Comparison of ENCODE assay signal across 8 mouse cellular contexts in genomic region chr10:130470311-130470760, GRCm38 (mm10). TPM values are rescaled to one million over a fixed set of nuclear protein-coding genes. Genes with fewer than 3 reads are reported as not detected.
DNase-seq lines count a peak whose midpoint lies in the region; ATAC-seq and TF ChIP-seq lines count a peak whose summit lies in the region.

No protein-coding gene starts in this region.

- H3K36me3 ChIP-seq in kidney, adult 2 months (ENCODE audit: control insufficient read depth, insufficient read depth, low read length) = no peaks in the 10 kb centered on the region
- no peaks in the 10 kb centered on the region for H3K36me3 ChIP-seq in forebrain, embryonic 10.5 days (replicated peaks)
- no peaks in the 10 kb centered on the region for H3K36me3 ChIP-seq in intestine, embryonic 14.5 days (ENCODE audit: control insufficient read depth, insufficient read depth, low read length)
- no peaks in the 10 kb centered on the region for H3K36me3 ChIP-seq in liver, embryonic 15.5 days (replicated peaks)

- H3K9me3 ChIP-seq in forebrain, embryonic 10.5 days = no peaks in the 10 kb centered on the region
- H3K9me3 ChIP-seq in intestine, embryonic 14.5 days (ENCODE audit: control insufficient read depth, low read length) = no peaks in the 10 kb centered on the region
- no peaks in the 10 kb centered on the region for H3K9me3 ChIP-seq in liver, embryonic 15.5 days (replicated peaks)

- no peak overlapping the region for H3K27ac ChIP-seq in kidney, adult 2 months (ENCODE audit: insufficient read depth, low read depth, low read length)
- peak overlapping the region; percentile 84 for H3K27ac ChIP-seq in forebrain, embryonic 10.5 days
- no peak overlapping the region for H3K27ac ChIP-seq in intestine, embryonic 14.5 days (ENCODE audit: low read depth)
- H3K27ac ChIP-seq in liver, embryonic 15.5 days (replicated peaks) = no peak overlapping the region

- DNase-seq in kidney, adult 2 months = no peak
- no peak for DNase-seq in kidney, adult 11 months
- DNase-seq in adrenal gland, adult 2 months = peak; percentile 29
- DNase-seq in forebrain, embryonic 10.5 days (ENCODE audit: extremely low spot score, low spot score) = peak; percentile 72
- DNase-seq in intestine, embryonic 14.5 days (ENCODE audit: low spot score) = peak; percentile 76
- DNase-seq in ovary, postnatal 14 days (ENCODE audit: low spot score) = peak; percentile 12
- no peak for DNase-seq in c-Kit-positive CD71-positive TER-119-positive erythroid progenitor cells, embryonic 14.5 days (ENCODE audit: low spot score)

- H3K27me3 ChIP-seq in kidney, adult 2 months (replicated peaks; ENCODE audit: control insufficient read depth, insufficient read depth, low read length) = no peaks in the 10 kb centered on the region
- no peaks in the 10 kb centered on the region for H3K27me3 ChIP-seq in forebrain, embryonic 10.5 days (ENCODE audit: poor library complexity, severe bottlenecking)
- no peaks in the 10 kb centered on the region for H3K27me3 ChIP-seq in intestine, embryonic 14.5 days (replicated peaks; ENCODE audit: control insufficient read depth, insufficient read depth, low read length)
- H3K27me3 ChIP-seq in liver, embryonic 15.5 days = peaks cover 8% of the 10 kb centered on the region

- no peak for TF ChIP-seq POLR2A in kidney, adult 2 months (IDR thresholded peaks at IDR 0.05; ENCODE audit: low read depth, low read length)

- 9% methylated on average over 36 of the region's 36 CpGs for WGBS in kidney, adult 2 months
- WGBS in forebrain, embryonic 10.5 days = 6% methylated on average over 36 of the region's 36 CpGs
- 1% methylated on average over 36 of the region's 36 CpGs for WGBS in intestine, embryonic 14.5 days
- 2% methylated on average over 36 of the region's 36 CpGs for WGBS in liver, embryonic 15.5 days (ENCODE audit: insufficient replicate concordance)

- peak overlapping the region; percentile 70 for H3K4me2 ChIP-seq in intestine, embryonic 14.5 days (ENCODE audit: low read length)
- peak overlapping the region; percentile 67 for H3K4me2 ChIP-seq in liver, embryonic 15.5 days

- no peaks in the 10 kb centered on the region for H3K4me1 ChIP-seq in kidney, adult 2 months (ENCODE audit: control insufficient read depth, insufficient read depth, low read length)
- H3K4me1 ChIP-seq in forebrain, embryonic 10.5 days = peaks cover 5% of the 10 kb centered on the region
- H3K4me1 ChIP-seq in intestine, embryonic 14.5 days (replicated peaks; ENCODE audit: control insufficient read depth, insufficient read depth, low read length) = no peaks in the 10 kb centered on the region
- no peaks in the 10 kb centered on the region for H3K4me1 ChIP-seq in liver, embryonic 15.5 days (replicated peaks)

- H3K4me3 ChIP-seq in kidney, adult 2 months (ENCODE audit: insufficient read depth, low read depth, low read length) = peak overlapping the region; percentile 8; the same call in 1 of the 2 replicates
- H3K4me3 ChIP-seq in forebrain, embryonic 10.5 days = peak overlapping the region; percentile 56
- H3K4me3 ChIP-seq in intestine, embryonic 14.5 days (ENCODE audit: low read depth, low read length) = peak overlapping the region; percentile 39
- H3K4me3 ChIP-seq in liver, embryonic 15.5 days (replicated peaks) = peak overlapping the region; percentile 40

- ATAC-seq in intestine, embryonic 14.5 days (replicated peaks; ENCODE audit: low FRiP score, low TSS enrichment, low read depth) = peak; percentile 95
- no peak for ATAC-seq in liver, embryonic 15.5 days (ENCODE audit: insufficient read depth)

- H3K9ac ChIP-seq in intestine, embryonic 14.5 days (ENCODE audit: low read length) = peak overlapping the region; percentile 56
- H3K9ac ChIP-seq in liver, embryonic 15.5 days = no peak overlapping the region

- TF ChIP-seq CTCF in kidney, adult 2 months (conservative IDR thresholded peaks at IDR 0.05; ENCODE audit: insufficient read depth, insufficient read length, low read depth, low read length) = no peak

RNA-seq across cellular contexts. Expression of gene Vmn2r86, which starts 14.5 kb away (rescaled TPM):
- polyA plus RNA-seq in kidney, adult 2 months (2012; rRNA removed) = not detected in 2 replicates
- total RNA-seq in adrenal gland, adult 2 months (2021) = not detected
- polyA plus RNA-seq in adrenal gland, adult 2 months (2012; rRNA removed) = not detected in 2 replicates
- polyA plus RNA-seq in forebrain, embryonic 10.5 days (2016; fragmentation: Nextera tagmentation; extraction: Ambion mirVana) = not detected in 2 replicates
- not detected in 2 replicates for polyA plus RNA-seq in intestine, embryonic 14.5 days (2014; fragmentation: Nextera tagmentation; extraction: Ambion mirVana)
- not detected in 2 replicates for polyA plus RNA-seq in liver, embryonic 15.5 days (2015; fragmentation: Nextera tagmentation; extraction: Ambion mirVana)

RNA-seq across cellular contexts. Expression of gene Vmn2r87, which starts 26.9 kb away (rescaled TPM):
- not detected in 2 replicates for polyA plus RNA-seq in kidney, adult 2 months (2012; rRNA removed)
- not detected for total RNA-seq in adrenal gland, adult 2 months (2021)
- not detected in 2 replicates for polyA plus RNA-seq in adrenal gland, adult 2 months (2012; rRNA removed)
- 0.06 and 0.07 TPM in 2 replicates for polyA plus RNA-seq in forebrain, embryonic 10.5 days (2016; fragmentation: Nextera tagmentation; extraction: Ambion mirVana)
- not detected in 2 replicates for polyA plus RNA-seq in intestine, embryonic 14.5 days (2014; fragmentation: Nextera tagmentation; extraction: Ambion mirVana)
- polyA plus RNA-seq in liver, embryonic 15.5 days (2015; fragmentation: Nextera tagmentation; extraction: Ambion mirVana) = not detected in 2 replicates

RNA-seq across cellular contexts. Expression of gene Vmn2r85, which starts 40.8 kb away (rescaled TPM):
- not detected in 2 replicates for polyA plus RNA-seq in kidney, adult 2 months (2012; rRNA removed)
- not detected for total RNA-seq in adrenal gland, adult 2 months (2021)
- polyA plus RNA-seq in adrenal gland, adult 2 months (2012; rRNA removed) = not detected in 2 replicates
- not detected in 2 replicates for polyA plus RNA-seq in forebrain, embryonic 10.5 days (2016; fragmentation: Nextera tagmentation; extraction: Ambion mirVana)
- polyA plus RNA-seq in intestine, embryonic 14.5 days (2014; fragmentation: Nextera tagmentation; extraction: Ambion mirVana) = not detected in 2 replicates
- polyA plus RNA-seq in liver, embryonic 15.5 days (2015; fragmentation: Nextera tagmentation; extraction: Ambion mirVana) = not detected in 2 replicates

Comparison
In these comparisons a context has a peak if more than half of its experiments do, and no peak if none do; other contexts are left out.
1. DNase-seq: peak in adrenal gland, adult 2 months (single experiment), forebrain, embryonic 10.5 days (single experiment), intestine, embryonic 14.5 days (single experiment) and ovary, postnatal 14 days (single experiment); none in kidney, adult 2 months (single experiment), kidney, adult 11 months (single experiment) and c-Kit-positive CD71-positive TER-119-positive erythroid progenitor cells, embryonic 14.5 days (single experiment).
2. Peak in every context shown above with its lines, with median percentiles within 50 percentile points of each other: H3K4me3 ChIP-seq.